7 mouse cellular contexts compared by ENCODE assay signal in the genomic region with DNA sequence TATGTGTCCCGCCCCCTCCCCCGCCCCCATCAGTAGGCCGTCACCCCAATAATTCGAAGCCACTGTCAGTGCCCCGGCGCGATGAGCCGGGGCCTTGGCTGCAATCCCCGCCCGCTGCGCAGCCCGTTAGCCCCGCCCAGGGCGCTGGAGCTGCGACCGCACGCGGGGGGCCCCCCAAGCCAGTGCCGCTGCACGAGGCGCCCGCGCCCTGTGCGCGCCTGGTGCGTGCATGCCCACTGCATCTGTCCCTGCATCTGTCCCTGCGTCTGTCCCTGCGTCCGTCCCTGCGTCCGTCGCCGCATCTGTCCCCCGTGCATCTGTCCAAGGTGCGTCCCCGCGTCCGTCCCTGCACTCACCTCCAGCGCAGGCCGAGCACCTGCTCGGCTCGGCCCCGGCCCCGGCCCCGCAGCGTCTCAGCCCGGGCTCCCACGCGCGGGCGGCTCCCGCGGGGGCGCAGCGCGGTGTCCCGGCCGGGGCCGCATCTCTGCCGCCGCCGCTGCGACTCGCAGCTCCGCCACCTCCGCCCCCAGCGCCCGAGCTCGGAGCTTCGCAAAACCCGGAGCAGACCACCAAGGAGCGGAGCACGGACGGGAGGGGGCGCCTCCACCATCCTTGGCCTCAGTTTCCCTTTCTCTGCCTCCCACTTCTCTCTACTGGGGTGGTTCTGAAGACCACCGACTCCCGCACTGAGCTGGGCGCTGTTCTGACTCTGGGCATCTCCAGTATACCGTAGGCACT. TPM values are rescaled to one million over a fixed set of nuclear protein-coding genes. Genes with fewer than 3 reads are reported as not detected.
DNase-seq lines count a peak whose midpoint lies in the region; ATAC-seq and TF ChIP-seq lines count a peak whose summit lies in the region.

Sema6b (minus strand) TSS at position 486 of the 738 bp plus-strand sequence.

- peak within 1 kb of the TSS; percentile 98 for H3K4me2 ChIP-seq in heart, embryonic 16.5 days (ENCODE audit: low read depth, low read length)

- peak within 1 kb of the TSS; percentile 70 for H3K4me3 ChIP-seq in heart, embryonic 16.5 days (ENCODE audit: low read length)
- peak within 1 kb of the TSS; percentile 81 for H3K4me3 ChIP-seq in small intestine, adult 2 months (ENCODE audit: low read depth, low read length)

- H3K9me3 ChIP-seq in heart, embryonic 16.5 days (replicated peaks; ENCODE audit: control insufficient read depth, low read length): no peaks in the 10 kb centered on the region

- TF ChIP-seq POLR2A in small intestine, adult 2 months (IDR thresholded peaks at IDR 0.05; ENCODE audit: low read depth, low read length): no peak

- peak; percentile 54 for DNase-seq in CD4-positive, CD25-positive, alpha-beta regulatory T cell, adult 2 months (ENCODE audit: low read depth, low spot score)
- DNase-seq in MN1 (ENCODE audit: low spot score): peak; percentile 62
- peak; percentile 76 for DNase-seq in embryo, embryonic 9.5 days (ENCODE audit: extremely low spot score)
- peak; percentile 80 to 90 for DNase-seq in layer of hippocampus, postnatal 25 days (ENCODE audit: extremely low spot score in 1 of 2, low spot score in 1 of 2)

- H3K36me3 ChIP-seq in heart, embryonic 16.5 days (ENCODE audit: control insufficient read depth, insufficient read depth): no peaks in the 10 kb centered on the region
- no peaks in the 10 kb centered on the region for H3K36me3 ChIP-seq in small intestine, adult 2 months (ENCODE audit: control insufficient read depth, insufficient read depth, low read length)

- ATAC-seq in heart, embryonic 16.5 days (replicated peaks; ENCODE audit: extremely low read depth, insufficient read depth, low FRiP score): peak; percentile 30; the same call in 1 of the 2 replicates
- ATAC-seq in megakaryocyte, adult 5-6 weeks (ENCODE audit: poor library complexity, severe bottlenecking): 0 out of 2 replicates have a peak, but pooled peaks have one; percentile 20

- WGBS in heart, embryonic 16.5 days: 1% methylated on average over 78 of the region's 79 CpGs
- WGBS in small intestine, adult 2 months: 3% methylated on average over 78 of the region's 79 CpGs

- peak within 1 kb of the TSS; percentile 61 for H3K9ac ChIP-seq in heart, embryonic 16.5 days (ENCODE audit: low read length)

- H3K4me1 ChIP-seq in heart, embryonic 16.5 days (ENCODE audit: control insufficient read depth, insufficient read depth, low read length): peaks cover 3% of the 10 kb centered on the region
- H3K4me1 ChIP-seq in small intestine, adult 2 months (ENCODE audit: control insufficient read depth, insufficient read depth, insufficient read length, low read length): peaks cover 14% of the 10 kb centered on the region

- H3K27me3 ChIP-seq in heart, embryonic 16.5 days (ENCODE audit: control insufficient read depth, insufficient read depth, low read length): peaks cover 66% of the 10 kb centered on the region
- peaks cover 44% of the 10 kb centered on the region for H3K27me3 ChIP-seq in small intestine, adult 2 months (ENCODE audit: control insufficient read depth, insufficient read depth, low read length)

- TF ChIP-seq CTCF in small intestine, adult 2 months (IDR thresholded peaks at IDR 0.05; ENCODE audit: extremely low read depth, insufficient read length, insufficient replicate concordance, low read depth, low read length): no peak

- H3K27ac ChIP-seq in heart, embryonic 16.5 days (ENCODE audit: low read length): no peak within 1 kb of the TSS
- no peak within 1 kb of the TSS for H3K27ac ChIP-seq in small intestine, adult 2 months (ENCODE audit: insufficient read depth, low read depth, low read length)

RNA-seq across cellular contexts. Expression of gene Sema6b, which starts in this region (rescaled TPM):
- 0.70 and 1.2 TPM in 2 replicates for polyA plus RNA-seq in heart, embryonic 16.5 days (2015; fragmentation: Nextera tagmentation; extraction: Ambion mirVana)
- total RNA-seq in layer of hippocampus, postnatal 25 days (2021): 100 to 1,000 TPM; 141 to 143 TPM
- 1.5 TPM in 2 replicates for total RNA-seq in megakaryocyte, adult 5-6 weeks (2015)
- 2.0 and 2.7 TPM in 2 replicates for total RNA-seq in megakaryocyte, adult 5-6 weeks (2017)
- 6.4 and 12.2 TPM in 2 replicates for polyA plus RNA-seq in small intestine, adult 2 months (2012; rRNA removed)

Comparison
In these comparisons a context has a peak if more than half of its experiments do, and no peak if none do; other contexts are left out.
1. RNA of gene Sema6b (total RNA-seq): 141 to 143 TPM in layer of hippocampus, postnatal 25 days; 1.5 to 2.7 TPM in megakaryocyte, adult 5-6 weeks; every median in the first group is over 10 times any median in the second.
2. Peak in every context shown above with its lines, with median percentiles within 50 percentile points of each other: DNase-seq.